Mouse (Mus musculus) heart, postnatal 0 days (tissue): ENCODE measurements around the gene Tmem170. TPM values are rescaled to one million over a fixed set of nuclear protein-coding genes. Genes with fewer than 3 reads are reported as not detected.
A peak's percentile ranks its signal among the peaks of the same experiment; 100 is the strongest.

Experiments used
- ATAC-seq: fragments of 200-750 bp; cut with Nextera tagmentation; 2 replicates; pipeline ENCODE4 v1.8.0; 2017; ENCODE audit warnings: low read depth, moderate number of reproducible peaks, moderate library complexity; ENCODE audit not compliant: insufficient read depth
- DNase-seq: peaks from one replicate; pipeline ENCODE4 v3.0.0-alpha.2; 2016; ENCODE audit warnings: low spot score
- H3K27ac ChIP-seq: fragments of 300-500 bp; sonication (generic); 2 replicates; pipeline ENCODE4 v1.5.1; 2014; ENCODE audit warnings: low read depth, mild to moderate bottlenecking
- H3K27me3 ChIP-seq: fragments of 300-500 bp; sonication (generic); 2 replicates; pipeline ENCODE4 v1.6.1; 2014; ENCODE audit warnings: low read length, mixed read lengths; ENCODE audit not compliant: control insufficient read depth, insufficient read depth
- H3K36me3 ChIP-seq: fragments of 300-500 bp; sonication (generic); replicated peaks from 2 replicates; pipeline ENCODE4 v1.6.1; 2014; ENCODE audit warnings: low read length, mixed read lengths; ENCODE audit not compliant: control insufficient read depth, insufficient read depth
- H3K4me1 ChIP-seq: fragments of 300-500 bp; sonication (generic); 2 replicates; pipeline ENCODE4 v1.6.1; 2014; ENCODE audit warnings: antibody characterized with exemption; ENCODE audit not compliant: control insufficient read depth, insufficient read depth
- H3K4me2 ChIP-seq: fragments of 300-500 bp; sonication (generic); 2 replicates; pipeline ENCODE4 v1.6.1; 2014; ENCODE audit warnings: low read depth, mild to moderate bottlenecking, low read length, moderate library complexity
- H3K4me3 ChIP-seq: fragments of 300-500 bp; sonication (generic); 2 replicates; pipeline ENCODE4 v1.5.1; 2014; ENCODE audit warnings: low read depth, low read length
- H3K9ac ChIP-seq: fragments of 300-500 bp; sonication (generic); replicated peaks from 2 replicates; pipeline ENCODE4 v1.6.1; 2014; ENCODE audit warnings: low read depth, low read length, mixed read lengths
- H3K9me3 ChIP-seq: fragments of 300-500 bp; sonication (generic); replicated peaks from 2 replicates; pipeline ENCODE4 v1.6.1; 2016; ENCODE audit warnings: low read length; ENCODE audit not compliant: control insufficient read depth
- CTCF ChIP-seq: IDR thresholded peaks from 2 replicates; pipeline ENCODE4 v1.5.1; 2016; ENCODE audit warnings: antibody characterized with exemption, control low read depth, low read depth
- EP300 ChIP-seq: IDR thresholded peaks from 2 replicates; pipeline ENCODE4 v1.6.1; 2016; ENCODE audit warnings: antibody characterized with exemption, low read depth
- WGBS: fragments of 180-500 bp; shearing (Covaris S2); extraction: QIAGEN DNeasy Blood & Tissue Kit; methylation state at CpG from one replicate; pipeline ENCODE4 v1.1.7; 2014; 5-methylcytosine and 5-hydroxymethylcytosine counted together
- polyA plus RNA-seq: library from polyadenylated mRNA; unstranded; fragments of >200 nt; fragmentation: Nextera tagmentation; extraction: Ambion mirVana; gene quantifications from 2 replicates; pipeline ENCODE4 v1.2.1, GENCODE M21; 2015
- total RNA-seq: library from RNA; depleted of rRNA; stranded (reverse); fragments of >200 nt; gene quantifications from 2 replicates; pipeline ENCODE4 v1.2.3, GENCODE M21; 2014; ENCODE audit warnings: low replicate concordance

Tmem170 gene
- total and polyA plus RNA-seq, 2 experiments from 2014 or later, result 2.5 to 3.3 TPM

DNA sequence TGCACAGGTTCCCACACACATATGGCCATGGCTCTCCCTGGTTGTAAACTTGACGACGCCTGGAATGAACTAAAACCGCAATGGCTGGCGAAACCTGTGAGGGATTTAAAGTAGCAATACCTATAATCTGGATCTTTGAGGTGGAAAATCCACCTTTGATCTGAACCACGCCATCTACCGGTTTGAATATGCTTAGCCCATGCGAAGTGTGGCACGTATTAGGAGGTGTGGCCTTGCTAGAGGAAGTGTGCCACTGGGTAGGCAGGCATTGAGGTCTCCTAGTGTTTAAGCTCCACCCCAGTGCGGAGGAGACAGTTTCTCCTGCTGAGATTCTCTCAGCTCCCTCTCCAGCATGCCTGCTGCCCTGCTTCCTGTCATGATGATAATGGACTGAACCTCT is 1.2 kb upstream of the Tmem170 start:
- 72% methylated on average over 9 of the region's 9 CpGs for WGBS
- 0 out of 2 replicates have a peak, but pooled peaks cover 3% of the 10 kb centered on the region for H3K9me3 ChIP-seq
- H3K9ac ChIP-seq, result no peak overlapping the region
- DNase-seq (no peak), ATAC-seq (no peak)
- no peak overlapping the region for H3K27ac ChIP-seq
- no peak overlapping the region for H3K4me3 ChIP-seq
- TF ChIP-seq CTCF (no peak), EP300 (no peak)
- H3K4me1 ChIP-seq, result no peaks in the 10 kb centered on the region
- no peaks in the 10 kb centered on the region for H3K36me3 ChIP-seq
- H3K4me2 ChIP-seq, result no peak overlapping the region
- no peaks in the 10 kb centered on the region for H3K27me3 ChIP-seq

DNA sequence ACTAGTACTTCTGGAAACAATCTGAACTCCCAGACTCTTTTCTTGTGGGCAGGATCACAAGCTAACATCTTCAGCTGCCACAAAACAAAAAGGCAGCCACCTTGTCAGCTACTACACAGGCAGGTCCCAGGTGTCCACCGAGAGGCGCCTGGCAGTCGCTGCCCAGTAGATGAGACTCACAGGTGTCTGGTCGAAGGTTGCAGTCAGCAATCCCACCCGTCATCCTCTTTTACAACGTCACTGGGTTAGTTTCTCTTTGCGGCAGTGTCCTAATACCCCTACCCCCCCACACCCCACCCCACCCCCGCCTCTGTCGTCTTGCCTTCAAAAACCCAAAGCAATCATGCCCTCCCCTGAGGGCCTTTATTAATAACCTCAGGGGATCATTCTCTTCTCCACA is 792 bp downstream of the Tmem170 start:
- Histone ChIP-seq H3K9ac (peak overlapping the region; percentile 78), H3K9me3 (0 out of 2 replicates have a peak, but pooled peaks cover 3% of the 10 kb centered on the region), H3K4me1 (no peaks in the 10 kb centered on the region), H3K4me3 (peak overlapping the region; percentile 96), H3K4me2 (peak overlapping the region; percentile 97), H3K27me3 (no peaks in the 10 kb centered on the region), H3K36me3 (no peaks in the 10 kb centered on the region), H3K27ac (peak overlapping the region; percentile 81)
- ATAC-seq (no peak), DNase-seq (no peak)
- TF ChIP-seq EP300 (no peak), CTCF (no peak)
- 22% methylated on average over 9 of the region's 9 CpGs for WGBS

DNA sequence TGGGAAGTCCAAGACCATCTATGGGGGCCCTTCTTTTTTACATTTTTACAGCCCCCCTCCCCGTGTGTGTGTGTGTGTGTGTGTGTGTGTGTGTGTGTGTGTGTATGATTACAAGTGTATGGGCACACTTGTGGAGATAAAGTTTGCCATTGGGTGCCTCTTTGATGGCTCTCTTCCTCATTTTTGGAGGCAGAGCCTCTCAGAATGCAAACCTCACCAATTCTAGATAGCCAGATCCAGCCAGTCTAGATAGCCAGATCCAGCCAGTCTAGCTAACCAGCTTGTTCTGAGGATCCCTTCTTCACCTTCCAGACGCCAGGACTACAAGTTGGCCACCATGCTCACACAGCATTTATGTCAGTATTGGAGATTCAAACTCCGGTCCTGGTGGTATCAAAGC is 5.3 kb downstream of the Tmem170 start:
- ATAC-seq, result no peak

DNA sequence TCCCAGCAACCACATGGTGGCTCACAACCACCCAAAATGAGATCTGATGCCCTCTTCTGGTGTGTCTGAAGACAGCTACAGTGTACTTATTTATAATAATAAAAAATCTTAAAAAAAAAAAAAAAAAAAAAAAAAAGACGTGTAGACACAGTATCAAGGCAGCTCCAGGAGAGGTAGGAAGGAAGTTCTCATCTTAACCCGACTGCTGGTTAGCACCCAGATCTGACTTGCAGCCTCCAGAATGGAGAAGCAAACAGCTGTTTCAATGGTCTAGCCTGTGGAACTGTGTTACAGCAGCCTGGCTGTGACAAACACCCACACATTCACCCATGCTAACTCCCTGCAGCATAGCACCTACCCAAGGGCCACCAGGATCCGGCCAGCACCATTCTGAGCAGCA is 6.2 kb downstream of the Tmem170 start:
- ATAC-seq, result no peak
- Histone ChIP-seq H3K36me3 (peaks cover 10% of the 10 kb centered on the region; the same call in 1 of the 2 replicates), H3K27ac (no peak overlapping the region), H3K9me3 (no peaks in the 10 kb centered on the region), H3K9ac (no peak overlapping the region), H3K4me3 (no peak overlapping the region), H3K4me2 (no peak overlapping the region), H3K27me3 (no peaks in the 10 kb centered on the region), H3K4me1 (no peaks in the 10 kb centered on the region)
- DNase-seq, result no peak
- WGBS, result 80% methylated on average over 3 of the region's 3 CpGs
- TF ChIP-seq CTCF, result no peak
- TF ChIP-seq EP300, result no peak

More for the DNA sequence above, 5.3 kb downstream of the Tmem170 start:
- WGBS, result 81% methylated on average over 3 of the region's 3 CpGs
- Histone ChIP-seq H3K9me3 (no peaks in the 10 kb centered on the region), H3K27me3 (no peaks in the 10 kb centered on the region), H3K4me1 (no peaks in the 10 kb centered on the region), H3K27ac (no peak overlapping the region), H3K4me2 (no peak overlapping the region), H3K36me3 (0 out of 2 replicates have a peak, but pooled peaks cover 5% of the 10 kb centered on the region), H3K4me3 (no peak overlapping the region), H3K9ac (no peak overlapping the region)
- no peak for DNase-seq
- TF ChIP-seq CTCF (no peak), EP300 (no peak)

DNA sequence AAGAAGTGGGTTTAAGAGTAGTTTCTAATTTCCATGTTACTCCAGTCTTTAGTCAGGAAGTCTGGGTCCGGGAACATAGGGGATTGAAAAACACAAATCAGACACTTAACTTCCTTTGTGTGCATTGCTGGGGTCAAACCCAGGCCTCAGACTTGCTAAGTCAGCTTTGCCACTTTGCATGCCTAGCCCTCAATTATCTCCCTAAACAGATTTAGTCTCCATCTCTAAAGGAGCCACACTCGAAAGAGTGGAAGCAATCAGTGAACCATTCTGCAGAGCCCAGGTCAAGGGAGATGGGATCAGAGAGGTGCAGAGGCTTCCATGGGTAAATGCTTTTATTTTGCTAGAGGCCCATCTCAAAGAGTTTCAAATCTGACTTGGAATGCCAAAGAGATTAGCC is 7.9 kb downstream of the Tmem170 start:
- no peak overlapping the region for H3K4me2 ChIP-seq
- no peak overlapping the region for H3K4me3 ChIP-seq
- peaks cover 10% of the 10 kb centered on the region; the same call in 1 of the 2 replicates for H3K36me3 ChIP-seq
- H3K9ac ChIP-seq, result no peak overlapping the region
- no peaks in the 10 kb centered on the region for H3K4me1 ChIP-seq
- DNase-seq (no peak), ATAC-seq (no peak)
- TF ChIP-seq EP300 (no peak), CTCF (no peak)
- H3K9me3 ChIP-seq, result no peaks in the 10 kb centered on the region
- WGBS, result 56% methylated on average over 2 of the region's 2 CpGs
- no peaks in the 10 kb centered on the region for H3K27me3 ChIP-seq
- H3K27ac ChIP-seq, result no peak overlapping the region

DNA sequence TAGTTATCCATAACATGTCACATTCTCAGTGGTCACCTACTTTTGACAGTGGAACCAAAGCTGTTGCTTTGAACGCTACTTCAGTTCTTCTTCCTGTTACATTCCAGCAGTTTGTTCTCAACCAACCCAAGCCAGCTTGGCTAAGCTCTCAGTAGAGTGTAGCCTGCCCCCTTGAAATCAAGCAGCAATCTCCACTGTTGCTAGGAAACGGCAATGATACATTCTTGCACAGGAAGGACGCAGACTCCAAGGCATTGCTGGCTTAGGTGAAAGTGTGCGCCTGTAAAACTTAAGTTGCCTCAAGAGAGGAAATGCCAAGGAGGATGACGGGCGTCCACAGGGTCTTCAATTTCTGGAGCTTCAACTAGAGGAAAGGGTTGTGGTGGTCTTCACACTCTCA is 10.7 kb downstream of the Tmem170 start:
- 66% methylated on average over 6 of the region's 6 CpGs for WGBS
- H3K27me3 ChIP-seq, result no peaks in the 10 kb centered on the region
- H3K4me2 ChIP-seq, result no peak overlapping the region
- TF ChIP-seq CTCF (no peak), EP300 (no peak)
- H3K36me3 ChIP-seq, result peaks cover 10% of the 10 kb centered on the region; the same call in 1 of the 2 replicates
- no peak overlapping the region for H3K9ac ChIP-seq
- ATAC-seq, result no peak
- H3K4me3 ChIP-seq, result no peak overlapping the region
- H3K27ac ChIP-seq, result no peak overlapping the region
- H3K9me3 ChIP-seq, result no peaks in the 10 kb centered on the region
- DNase-seq, result no peak
- no peaks in the 10 kb centered on the region for H3K4me1 ChIP-seq
